Mouse (Mus musculus) thymus, postnatal 25 days (tissue): ENCODE data around the gene 4933406M09Rik.

ENCODE experiments used
- DNase-seq: peaks from one replicate; pipeline ENCODE4 v3.0.0; 2022

4933406M09Rik gene

DNA sequence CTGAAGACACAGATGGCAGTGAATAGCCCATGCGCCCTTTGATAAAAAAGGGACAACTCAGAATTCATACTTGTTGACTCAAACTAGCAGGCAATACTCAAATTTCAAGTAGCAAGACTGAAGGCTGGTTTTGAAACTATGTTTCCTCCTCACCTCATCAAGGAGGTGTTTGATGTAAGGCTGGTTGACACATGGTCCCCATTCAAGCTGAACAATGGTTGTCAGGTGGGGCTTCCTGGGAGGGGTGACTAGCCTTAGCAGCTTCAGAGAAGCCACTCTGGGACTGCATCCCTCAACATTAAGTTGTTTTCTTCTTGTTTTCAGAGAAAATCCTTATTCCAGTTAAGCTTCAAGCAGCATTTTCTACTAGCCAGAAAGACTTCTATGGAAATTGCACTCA, at the start of gene 4933406M09Rik:
TSS of gene 4933406M09Rik (plus strand) at position 275 of the 400 bp plus-strand sequence.
- DNase-seq, result no peak

DNA sequence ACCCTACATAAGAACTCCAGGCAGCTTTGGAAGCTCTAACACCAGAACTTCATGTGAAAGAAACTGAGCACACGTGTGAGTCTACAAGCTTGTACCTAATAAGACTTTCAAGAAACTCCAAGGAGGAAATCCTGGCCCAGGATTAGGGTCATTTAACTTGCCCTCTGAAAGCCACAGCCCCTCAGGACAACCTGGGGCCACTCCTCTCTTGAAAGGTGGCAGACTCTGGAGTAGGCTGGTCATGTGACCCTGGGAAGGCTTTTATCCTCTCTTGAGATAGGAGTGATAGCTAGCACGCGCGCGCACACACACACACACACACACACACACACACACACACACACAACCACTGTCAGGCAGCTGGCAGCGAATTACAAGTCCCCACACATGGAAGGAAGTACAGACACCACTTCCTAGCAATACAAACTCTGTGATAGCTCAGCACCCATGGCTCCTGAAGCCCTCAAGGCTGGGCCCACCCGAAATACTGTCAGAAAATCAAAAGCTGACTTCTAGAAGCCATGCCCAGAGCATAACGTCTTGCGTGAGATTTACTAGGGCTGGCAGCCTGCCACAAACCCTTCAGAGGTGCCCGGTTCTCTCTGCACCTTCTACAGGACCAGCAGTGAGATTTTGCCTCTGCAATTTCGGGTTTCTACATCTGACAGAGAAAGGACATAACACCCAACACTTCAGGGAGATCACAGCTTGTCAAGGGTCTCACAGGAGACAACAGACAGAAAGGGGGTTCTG, 48.6 kb upstream of the 4933406M09Rik start:
- DNase-seq, result no peak

DNA sequence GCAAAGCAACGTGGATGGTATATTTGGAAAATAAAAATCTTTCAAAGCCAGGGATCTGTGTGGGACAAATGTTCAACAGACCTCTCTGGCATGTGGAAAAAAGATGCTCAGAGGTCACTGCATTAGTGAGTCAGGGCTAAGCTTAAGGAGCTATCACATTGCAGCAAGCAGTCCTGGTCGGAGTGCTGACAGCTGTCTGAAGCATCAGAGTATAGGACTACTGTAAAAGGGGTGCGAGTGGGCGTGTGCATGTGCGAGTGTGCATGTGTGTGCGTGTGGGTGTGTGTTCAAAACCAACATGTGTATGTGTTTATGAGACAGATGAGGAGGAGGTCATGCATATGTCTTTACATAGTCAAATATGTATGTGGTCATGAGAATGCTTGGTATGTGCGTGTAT, 46.6 kb upstream of the 4933406M09Rik start:
- no peak for DNase-seq

DNA sequence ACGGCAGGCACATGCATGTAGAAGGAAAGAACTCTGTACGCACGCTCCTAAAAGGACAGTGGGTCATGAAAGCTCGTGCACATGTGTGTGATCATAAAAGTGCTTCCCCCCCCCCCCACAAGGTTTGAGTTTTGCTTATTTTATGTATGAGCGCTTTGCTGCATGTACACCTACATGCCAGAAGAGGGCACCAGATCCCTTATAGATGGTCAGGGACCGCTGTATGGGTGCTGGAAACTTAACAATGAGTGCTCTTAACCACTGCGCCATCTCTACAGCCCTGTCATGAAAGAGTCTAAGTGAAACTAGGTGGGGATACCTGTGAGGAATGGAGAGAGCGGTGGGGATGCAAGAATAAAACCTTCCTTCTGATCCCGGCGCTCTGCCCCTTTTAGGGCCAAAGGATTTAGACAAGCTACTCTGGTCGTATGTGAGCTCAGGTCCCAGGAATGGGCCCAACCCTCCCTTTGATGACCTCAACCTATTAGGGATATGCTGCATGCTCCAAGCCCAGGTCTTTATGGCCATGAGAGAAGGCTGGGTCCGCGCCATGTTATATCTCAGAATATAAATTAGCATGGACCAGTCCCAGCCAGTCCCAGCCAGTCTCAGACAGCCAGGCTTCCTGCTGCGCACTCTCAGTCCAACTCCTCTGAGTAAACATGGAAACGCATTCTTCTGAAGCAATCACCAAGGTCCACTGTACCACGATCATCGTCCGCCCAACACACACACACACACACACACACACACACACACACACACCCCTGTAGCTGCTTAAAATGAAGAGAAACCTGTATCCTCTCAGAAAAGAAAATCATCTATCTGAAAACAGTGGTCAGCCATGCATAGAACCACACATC, 45.8 kb upstream of the 4933406M09Rik start:
- no peak for DNase-seq

DNA sequence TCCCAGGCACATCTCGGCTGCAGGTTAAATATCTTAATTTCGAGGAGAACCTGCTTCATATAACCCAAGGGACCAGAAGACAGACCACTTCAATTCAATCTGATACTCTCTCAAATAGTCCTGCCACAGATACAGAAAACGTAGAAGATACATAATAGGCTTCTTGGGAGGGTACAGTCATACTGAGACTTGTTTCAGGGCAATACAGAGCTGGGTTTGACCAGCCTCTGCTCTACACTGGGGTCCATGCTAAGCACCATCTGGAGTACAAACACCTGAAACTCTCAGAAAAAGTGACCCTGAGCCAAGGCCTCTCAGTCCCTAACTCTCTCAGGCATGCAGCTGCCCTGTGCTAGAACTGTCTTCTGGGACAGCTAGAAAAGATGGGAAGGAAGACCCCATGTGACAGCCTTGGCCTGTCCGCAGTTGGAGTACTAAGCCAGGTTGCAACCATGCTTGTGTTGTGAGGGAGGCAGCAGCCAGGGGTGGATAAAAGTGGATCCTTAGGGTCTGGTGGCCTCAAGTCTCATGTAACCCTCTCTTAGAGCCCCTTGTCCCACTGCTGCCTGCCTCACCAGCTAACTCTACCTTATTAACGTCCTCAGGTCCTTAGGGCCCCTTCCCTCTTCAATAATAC, 44.0 kb upstream of the 4933406M09Rik start:
- DNase-seq, result no peak

DNA sequence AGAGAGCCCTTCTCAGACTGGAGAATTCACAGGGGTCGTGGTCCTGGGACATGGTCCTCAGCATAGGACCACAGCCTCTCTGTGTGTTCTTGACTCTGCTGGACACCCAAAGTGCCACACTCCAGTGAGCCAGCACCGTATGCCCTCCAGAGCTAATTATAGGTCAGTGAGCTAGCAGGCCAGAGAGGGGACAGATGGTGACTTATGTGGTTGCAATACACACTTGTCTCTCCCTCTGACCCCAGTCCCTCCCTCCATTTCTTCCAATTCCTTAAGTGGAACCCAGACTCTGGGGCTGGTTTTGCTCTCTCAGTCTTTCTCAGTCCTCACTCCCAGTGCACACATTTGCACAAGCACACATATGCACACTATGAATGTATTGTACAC, 43.5 kb upstream of the 4933406M09Rik start:
- no peak for DNase-seq

DNA sequence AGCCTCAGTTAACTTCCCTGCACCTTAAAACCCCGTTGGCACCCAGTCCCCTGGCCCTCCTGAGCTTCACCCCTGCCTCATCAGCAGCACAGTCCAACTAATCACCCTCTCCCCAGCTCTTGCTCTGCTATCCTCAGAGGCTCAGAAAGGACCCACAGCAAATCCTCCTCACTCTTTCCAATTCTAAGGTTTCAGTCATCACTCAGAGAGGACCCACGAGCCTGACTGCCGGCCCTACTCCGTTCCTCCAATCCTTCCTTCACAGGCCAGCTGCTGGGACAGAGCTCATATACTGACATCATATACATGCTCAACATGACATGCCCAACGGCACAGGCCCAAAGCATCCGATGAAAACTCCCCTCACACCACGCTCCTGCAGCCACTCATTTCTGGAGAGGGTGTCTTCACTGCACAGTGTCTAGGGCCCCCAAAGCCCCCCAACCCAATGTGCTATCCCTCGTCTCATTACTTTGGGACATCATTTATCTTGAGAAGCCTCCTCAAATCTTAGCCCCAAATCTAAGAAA, 42.9 kb upstream of the 4933406M09Rik start:
- no peak for DNase-seq

DNA sequence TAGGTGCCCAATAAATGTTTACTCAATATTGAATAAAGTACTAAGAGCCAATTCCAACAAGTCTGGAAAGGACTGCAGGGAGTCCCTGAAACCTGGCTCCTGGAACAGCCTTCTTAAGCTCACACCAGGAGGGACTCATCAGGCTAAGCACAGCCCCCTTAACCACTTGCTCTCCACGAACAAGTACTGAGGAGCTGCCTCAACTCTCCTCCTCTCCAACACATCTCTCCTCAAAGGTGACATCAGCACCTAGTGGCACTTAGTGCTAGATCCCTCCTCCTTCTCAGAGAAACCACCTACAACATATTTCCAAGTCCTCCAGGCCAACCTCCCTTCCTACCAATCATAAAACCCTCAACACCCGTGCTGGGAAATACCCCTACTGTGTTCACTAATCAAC, 42.2 kb upstream of the 4933406M09Rik start:
- no peak for DNase-seq

DNA sequence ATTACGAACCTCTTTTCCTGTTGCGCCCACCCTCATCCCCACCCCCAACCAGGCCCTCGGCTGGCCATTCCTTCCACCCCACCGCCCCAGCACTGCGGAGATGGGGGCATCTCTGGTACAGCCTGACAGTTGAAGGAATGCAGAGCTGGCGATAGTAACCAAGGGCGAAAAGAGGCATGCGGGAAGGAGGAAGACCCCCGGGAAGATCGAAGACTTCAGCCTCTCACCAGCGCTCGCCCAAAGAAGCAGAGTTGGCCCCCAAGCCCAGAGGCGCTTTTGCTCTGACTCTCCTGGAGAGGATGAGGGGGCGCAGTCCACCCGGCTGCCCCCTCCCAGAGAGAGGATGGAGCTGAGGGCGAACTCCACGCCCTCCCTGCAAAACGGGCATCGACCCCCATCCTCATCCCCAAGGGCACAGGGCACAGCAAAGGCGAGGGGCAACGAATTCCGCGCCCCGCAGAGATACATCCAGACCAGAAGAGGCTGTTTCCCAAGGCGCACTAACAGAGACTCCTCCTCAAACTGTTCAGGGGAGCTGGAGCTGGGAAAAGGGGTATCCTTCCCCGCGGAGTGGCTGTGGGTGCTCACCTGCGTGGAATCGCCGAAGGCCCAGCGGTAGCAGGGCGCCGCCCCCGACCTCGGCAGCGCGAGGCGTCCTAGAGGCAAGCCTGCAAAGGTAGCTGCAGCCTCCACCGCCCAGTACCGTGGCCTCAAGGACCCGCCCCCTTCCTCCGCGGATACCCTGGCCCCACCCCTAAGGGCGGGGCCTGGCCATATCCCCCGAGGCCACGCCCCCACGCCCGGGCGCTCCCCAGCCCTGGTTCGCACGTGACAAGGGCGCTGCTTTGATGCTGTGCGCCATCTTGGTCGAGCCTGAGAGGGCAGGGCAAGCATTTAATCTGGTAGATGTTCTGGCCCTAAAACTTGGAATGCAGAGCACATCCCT, 41.5 kb upstream of the 4933406M09Rik start:
- peak; percentile 77 for DNase-seq

DNA sequence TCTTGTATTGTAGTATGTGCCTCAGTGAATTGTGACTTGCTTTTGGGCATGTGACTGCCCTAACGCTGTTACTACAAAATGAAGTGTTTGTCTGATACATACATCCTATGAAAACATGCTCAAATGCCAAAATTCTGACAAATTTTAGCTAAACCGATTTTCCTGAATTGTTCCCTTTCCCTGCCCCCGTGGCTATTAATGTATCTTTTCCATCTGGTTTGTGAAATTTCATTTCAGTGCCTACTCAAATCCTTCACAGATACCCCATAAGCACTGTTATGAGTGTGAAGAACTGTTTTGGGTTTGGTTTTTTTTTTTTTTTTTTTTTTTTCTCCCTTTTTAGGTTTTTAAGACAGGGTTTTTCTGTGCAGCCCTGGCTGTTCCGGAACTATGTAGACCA, 40.7 kb upstream of the 4933406M09Rik start:
- DNase-seq, result no peak

DNA sequence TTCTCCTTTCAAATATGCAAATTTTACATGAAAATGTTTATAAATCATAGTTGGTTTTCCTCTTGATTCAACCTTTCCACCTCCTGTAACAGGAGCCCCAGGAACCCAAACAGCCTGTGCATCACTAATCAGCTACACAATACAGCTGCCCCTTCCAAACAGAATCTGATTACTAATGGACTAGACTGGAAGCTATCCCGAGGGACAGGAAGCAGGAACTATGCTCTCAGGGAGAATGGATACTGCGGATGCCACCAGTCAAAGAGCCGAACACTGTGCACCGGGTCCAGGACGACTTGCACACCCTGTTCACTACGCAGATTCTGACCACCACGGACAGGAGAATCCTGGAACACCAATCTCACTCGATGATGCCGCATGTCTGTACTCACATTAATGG, 37.9 kb upstream of the 4933406M09Rik start:
- DNase-seq, result no peak

DNA sequence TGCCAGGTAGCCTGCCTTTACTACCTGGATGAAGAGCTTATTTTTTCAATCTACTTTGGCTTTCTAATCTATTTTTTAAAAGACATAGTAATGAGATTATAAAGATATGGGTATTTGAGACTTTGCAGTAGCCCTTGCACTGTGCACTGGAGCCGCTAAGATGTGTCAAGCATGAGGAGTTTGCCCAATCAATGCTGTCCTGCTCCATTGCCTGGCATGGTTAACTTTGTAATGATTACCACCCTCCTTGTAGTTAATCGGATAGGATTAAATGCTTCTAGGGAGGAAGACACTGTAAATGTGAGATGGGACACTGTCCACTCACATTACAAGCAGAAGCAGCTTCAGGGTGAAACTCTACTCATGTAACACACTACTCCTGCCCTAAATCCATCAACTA, 32.4 kb upstream of the 4933406M09Rik start:
- no peak for DNase-seq

DNA sequence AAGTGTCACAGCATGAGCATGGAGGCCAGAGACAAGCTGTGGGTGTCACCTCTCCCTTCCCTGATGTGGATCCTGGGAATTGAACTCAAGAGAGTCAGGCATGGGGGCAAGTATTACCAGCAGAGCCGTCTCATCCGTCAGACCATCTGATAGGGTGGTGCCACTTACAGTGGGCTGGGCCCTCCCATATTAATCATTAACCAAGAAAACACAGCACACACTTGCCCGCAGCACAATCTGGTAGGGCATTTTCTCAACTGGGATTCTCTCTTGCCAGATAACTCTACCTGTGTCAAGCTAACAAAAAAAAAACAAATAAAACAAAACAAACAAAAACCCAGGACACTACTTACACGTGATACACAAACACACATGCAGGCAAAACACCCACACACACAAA, 28.3 kb upstream of the 4933406M09Rik start:
- no peak for DNase-seq

DNA sequence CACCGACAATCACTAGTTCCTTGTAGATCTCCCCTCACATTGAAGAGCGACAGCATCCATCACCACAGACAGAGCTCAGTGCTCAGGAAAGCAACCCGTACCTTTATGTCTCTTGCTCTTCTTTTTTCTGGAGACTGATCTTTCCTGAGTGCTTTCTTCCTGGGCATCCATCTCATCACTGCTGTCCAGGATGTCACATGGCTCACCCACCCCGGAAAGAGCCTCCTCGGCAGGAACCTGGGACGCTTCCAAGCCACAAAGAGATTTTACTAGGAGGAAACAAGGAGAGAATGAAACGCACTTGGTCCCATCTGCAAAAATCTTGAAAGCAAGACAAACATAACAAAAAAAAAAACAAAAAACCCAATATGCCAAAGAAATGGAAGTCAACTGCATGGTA, 25.1 kb upstream of the 4933406M09Rik start:
- no peak for DNase-seq

DNA sequence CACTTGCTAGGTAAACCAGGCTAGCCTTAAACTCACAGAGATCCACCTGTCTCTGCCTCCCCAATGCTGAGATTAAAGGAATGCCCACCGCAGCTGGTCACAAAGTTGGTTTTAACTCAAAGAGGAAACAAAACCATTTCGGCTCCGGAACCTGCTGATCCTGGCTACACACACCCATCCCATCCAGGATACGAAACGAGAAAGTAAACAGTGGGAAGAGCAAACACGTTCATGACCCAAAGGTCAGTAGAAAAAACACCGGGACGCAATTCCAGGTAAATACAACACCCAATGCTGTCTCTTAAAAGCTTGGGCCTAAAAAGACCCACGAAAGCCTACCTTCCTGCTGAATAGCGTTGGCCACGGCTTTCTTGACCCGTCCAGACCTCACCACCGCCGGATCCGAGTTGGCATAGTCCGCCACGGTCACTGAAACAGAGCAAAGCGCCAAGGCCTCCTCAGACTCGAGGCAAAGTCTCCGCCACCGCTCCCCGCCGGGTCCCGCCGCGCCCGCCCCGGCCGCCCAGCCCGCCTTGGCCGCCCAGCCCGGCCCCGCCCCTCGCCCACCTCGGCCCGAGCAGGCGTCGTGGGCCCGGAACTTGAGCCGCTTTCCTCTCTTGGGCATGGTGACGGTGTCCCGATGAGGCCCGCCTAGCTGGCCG, 24.4 kb upstream of the 4933406M09Rik start:
- no peak for DNase-seq

DNA sequence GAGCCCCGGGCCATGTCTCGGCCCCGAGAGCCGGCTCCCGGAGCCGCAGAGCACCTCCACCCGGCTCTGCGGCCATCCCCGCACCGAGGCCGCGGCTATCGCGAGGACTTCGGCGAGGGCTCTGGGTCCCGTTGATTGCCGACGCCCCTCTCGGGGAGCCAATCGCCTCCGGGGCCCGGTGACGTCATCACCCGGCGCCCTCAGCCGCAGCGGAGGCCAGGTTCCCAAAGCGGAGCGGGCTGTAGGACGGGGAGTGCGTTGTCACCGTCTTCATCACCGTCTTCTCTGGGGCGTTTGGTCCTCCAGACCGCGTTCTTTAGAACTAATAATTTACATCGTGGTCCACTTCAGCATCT, 23.9 kb upstream of the 4933406M09Rik start, which contains the start of gene Tmem183a:
TSS of gene Tmem183a (minus strand) at position 123 of the 356 bp plus-strand sequence.
- DNase-seq, result peak; percentile 96

DNA sequence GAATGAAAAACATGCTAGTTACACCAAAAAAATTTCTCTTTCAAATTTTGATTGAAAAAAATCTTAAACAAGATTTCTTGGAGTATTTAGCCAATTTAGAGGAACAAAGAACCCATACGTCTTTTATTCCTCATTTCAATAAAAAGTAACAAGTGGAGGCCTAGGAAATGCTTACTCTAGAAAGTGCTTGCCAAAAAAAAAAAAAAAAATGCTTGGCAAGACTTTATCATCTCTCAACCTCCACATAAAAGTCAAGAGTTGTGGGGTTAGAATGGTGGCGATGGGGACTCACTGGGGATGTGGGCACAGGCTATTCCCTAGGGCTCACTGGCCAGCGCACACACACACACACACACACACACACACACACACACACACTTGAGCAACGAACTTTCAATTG, 22.5 kb upstream of the 4933406M09Rik start:
- no peak for DNase-seq

DNA sequence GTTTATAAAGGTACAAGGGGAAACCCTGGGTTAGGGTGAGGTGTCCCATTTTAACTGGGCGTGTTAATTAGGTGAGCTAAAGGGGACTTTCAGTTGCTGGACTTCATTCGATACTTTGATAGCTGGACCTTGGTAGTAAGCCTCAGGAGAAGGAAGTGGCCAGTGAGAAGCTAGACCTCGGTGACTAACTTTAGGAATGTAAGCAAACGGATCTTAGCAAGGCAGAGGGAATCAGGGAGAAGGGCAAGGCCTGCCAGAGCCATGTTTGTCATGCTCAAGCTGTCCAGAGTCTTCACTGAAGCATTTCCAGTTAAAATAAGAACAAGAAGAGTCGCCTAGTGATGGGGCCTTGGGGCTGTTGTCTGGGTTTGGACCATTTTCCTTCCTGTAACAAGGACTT, 20.2 kb upstream of the 4933406M09Rik start:
- DNase-seq, result no peak

DNA sequence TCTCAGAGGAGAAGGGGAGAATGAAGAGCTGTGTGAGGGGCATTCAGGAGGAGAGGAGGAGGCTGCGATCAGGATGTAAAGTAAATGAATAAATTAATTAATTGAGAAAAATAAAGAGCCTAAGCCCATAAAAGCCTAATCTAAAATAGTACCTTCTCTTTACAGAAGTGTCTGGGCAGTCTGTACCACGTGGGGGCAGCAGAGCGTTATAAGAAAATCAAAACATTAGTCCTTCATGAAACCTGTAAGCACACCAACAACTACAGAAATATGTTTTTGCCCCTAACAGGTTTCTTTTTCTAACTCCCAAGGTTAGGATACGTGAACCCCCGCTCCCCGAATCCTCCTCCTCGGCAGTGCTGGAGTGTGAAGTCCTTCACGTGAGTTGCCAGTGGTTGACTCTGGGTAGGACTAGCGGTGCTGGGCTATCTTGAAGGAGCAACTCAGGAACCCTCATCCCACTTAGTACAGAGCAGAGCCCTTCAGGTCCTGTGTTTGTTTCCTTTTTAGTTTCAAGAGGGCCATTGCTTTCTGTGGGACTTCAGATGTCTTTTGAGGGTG, 16.9 kb upstream of the 4933406M09Rik start:
- peak; percentile 52 for DNase-seq

DNA sequence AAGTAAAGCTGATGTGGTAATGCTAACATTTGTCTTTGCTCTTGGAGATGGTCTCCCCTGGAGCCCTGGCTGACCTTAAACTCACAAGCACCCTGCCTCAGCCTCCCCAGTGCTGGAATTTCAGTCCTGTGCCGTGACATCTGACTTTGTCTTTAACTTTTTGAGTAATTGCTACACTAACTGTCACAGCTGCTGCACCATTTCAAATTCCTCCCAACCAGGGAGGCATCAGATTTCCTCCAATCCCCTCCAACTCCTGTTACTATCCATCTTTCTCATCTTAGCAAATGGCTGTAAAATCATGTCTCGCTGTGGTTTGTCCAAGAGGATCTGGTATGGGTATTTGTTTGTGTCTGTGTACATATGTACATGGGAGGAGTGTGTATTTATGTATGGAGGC, 11.6 kb upstream of the 4933406M09Rik start:
- no peak for DNase-seq

DNA sequence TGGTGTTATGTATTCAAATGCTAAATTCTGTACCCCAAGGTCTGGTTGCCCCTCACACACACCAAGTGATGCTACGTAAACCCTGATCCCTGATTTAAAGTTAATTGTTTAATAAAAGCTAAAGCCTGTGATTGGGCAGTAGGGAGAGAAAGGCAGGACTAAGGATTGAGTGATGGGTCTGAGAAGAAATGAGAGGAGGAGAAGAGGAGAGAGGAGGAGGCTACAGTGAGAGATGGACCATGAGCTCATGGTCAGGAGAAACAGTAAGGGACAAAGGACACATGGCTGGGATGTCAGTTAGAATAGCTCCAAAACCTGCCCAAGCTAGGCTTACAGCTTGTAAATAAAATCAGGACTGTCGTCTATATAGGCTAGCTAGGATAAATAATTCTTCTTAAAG, 4.7 kb upstream of the 4933406M09Rik start:
- no peak for DNase-seq
